Mouse (Mus musculus) midbrain, postnatal 0 days (tissue): ENCODE measurements around the gene Tnks1bp1. TPM values are rescaled to one million over a fixed set of nuclear protein-coding genes. Genes with fewer than 3 reads are reported as not detected.

Experiments
- ATAC-seq: fragments of 200-750 bp; cut with Nextera tagmentation; 2 replicates; pipeline ENCODE4 v1.8.0; 2017; ENCODE audit warnings: moderate number of reproducible peaks, mild to moderate bottlenecking, moderate TSS enrichment, moderate library complexity; ENCODE audit not compliant: low FRiP score
- DNase-seq: peaks from one replicate; pipeline ENCODE4 v3.0.0-alpha.2; 2015; ENCODE audit warnings: low spot score
- H3K27ac ChIP-seq: fragments of 300-500 bp; sonication (generic); 2 replicates; pipeline ENCODE4 v1.5.1; 2014; ENCODE audit warnings: low read depth, mild to moderate bottlenecking, low read length, mixed read lengths
- H3K27me3 ChIP-seq: fragments of 300-500 bp; sonication (generic); 2 replicates; pipeline ENCODE4 v1.6.1; 2014; ENCODE audit warnings: low read length, control low read depth, mixed read lengths; ENCODE audit not compliant: insufficient read depth
- H3K36me3 ChIP-seq: fragments of 300-500 bp; sonication (generic); 2 replicates; pipeline ENCODE4 v1.6.1; 2014; ENCODE audit warnings: low read length, control low read depth, mixed read lengths; ENCODE audit not compliant: insufficient read depth
- H3K4me1 ChIP-seq: fragments of 300-500 bp; sonication (generic); 2 replicates; pipeline ENCODE4 v1.6.1; 2014; ENCODE audit warnings: mild to moderate bottlenecking, control low read depth, antibody characterized with exemption, low read length, mixed read lengths; ENCODE audit not compliant: insufficient read depth
- H3K4me2 ChIP-seq: fragments of 300-500 bp; sonication (generic); 2 replicates; pipeline ENCODE4 v1.6.1; 2014; ENCODE audit warnings: low read depth, mild to moderate bottlenecking, low read length, mixed read lengths; ENCODE audit not compliant: poor library complexity, severe bottlenecking
- H3K4me3 ChIP-seq: fragments of 300-500 bp; sonication (generic); 2 replicates; pipeline ENCODE4 v1.5.1; 2014; ENCODE audit warnings: low read depth, mild to moderate bottlenecking, low read length, moderate library complexity
- H3K9ac ChIP-seq: fragments of 300-500 bp; sonication (generic); replicated peaks from 2 replicates; pipeline ENCODE4 v1.6.1; 2014; ENCODE audit warnings: mild to moderate bottlenecking, low read length, moderate library complexity, mixed read lengths; ENCODE audit not compliant: poor library complexity, severe bottlenecking
- H3K9me3 ChIP-seq: fragments of 300-500 bp; sonication (generic); 2 replicates; pipeline ENCODE4 v1.6.1; 2016; ENCODE audit warnings: low read length, control low read depth
- CTCF ChIP-seq: IDR thresholded peaks from 2 replicates; pipeline ENCODE4 v1.5.1; 2016; ENCODE audit warnings: antibody characterized with exemption, mild to moderate bottlenecking
- WGBS: fragments of 180-500 bp; shearing (Covaris S2); extraction: QIAGEN DNeasy Blood & Tissue Kit; methylation state at CpG from one replicate; pipeline ENCODE4 v1.1.7; 2014; 5-methylcytosine and 5-hydroxymethylcytosine counted together
- polyA plus RNA-seq: library from polyadenylated mRNA; unstranded; fragments of >200 nt; fragmentation: Nextera tagmentation; extraction: Ambion mirVana; gene quantifications from 2 replicates; pipeline ENCODE4 v1.2.1, GENCODE M21; 2015
- total RNA-seq: library from RNA; depleted of rRNA; stranded (reverse); fragments of >200 nt; gene quantifications from 2 replicates; pipeline ENCODE4 v1.2.3, GENCODE M21; 2014

The Tnks1bp1 gene
- total and polyA plus RNA-seq, 2 experiments from 2014 or later, result 18.0 to 102 TPM

DNA sequence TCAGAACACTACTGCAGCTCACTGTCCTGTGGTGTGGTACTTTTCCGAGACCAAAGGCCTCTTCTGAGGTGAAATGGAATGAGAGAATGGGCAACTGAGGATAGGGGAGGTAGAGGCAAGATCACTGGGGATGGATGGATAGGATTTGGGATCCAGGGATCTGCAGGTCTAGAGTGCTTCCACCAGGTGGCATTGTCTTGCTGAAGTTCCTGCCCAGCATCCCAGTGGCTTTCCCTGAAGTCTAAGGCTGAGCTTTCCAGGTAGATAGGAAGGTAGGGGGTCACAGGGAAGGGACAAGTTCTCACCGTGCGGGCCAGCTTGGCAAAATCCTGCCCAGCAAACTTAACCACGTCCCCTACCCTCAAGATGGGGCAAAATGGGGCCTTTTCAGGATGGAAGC is 25.8 kb upstream of the Tnks1bp1 start:
- TF ChIP-seq CTCF, result peak; percentile 69
- 39% methylated on average over 4 of the region's 4 CpGs for WGBS
- ATAC-seq (no peak), DNase-seq (peak; percentile 25)
- no peak overlapping the region for H3K4me2 ChIP-seq
- H3K9me3 ChIP-seq, result no peaks in the 10 kb centered on the region
- no peak overlapping the region for H3K4me3 ChIP-seq
- no peaks in the 10 kb centered on the region for H3K27me3 ChIP-seq
- H3K36me3 ChIP-seq, result no peaks in the 10 kb centered on the region
- H3K4me1 ChIP-seq, result no peaks in the 10 kb centered on the region
- H3K9ac ChIP-seq, result no peak overlapping the region
- no peak overlapping the region for H3K27ac ChIP-seq

DNA sequence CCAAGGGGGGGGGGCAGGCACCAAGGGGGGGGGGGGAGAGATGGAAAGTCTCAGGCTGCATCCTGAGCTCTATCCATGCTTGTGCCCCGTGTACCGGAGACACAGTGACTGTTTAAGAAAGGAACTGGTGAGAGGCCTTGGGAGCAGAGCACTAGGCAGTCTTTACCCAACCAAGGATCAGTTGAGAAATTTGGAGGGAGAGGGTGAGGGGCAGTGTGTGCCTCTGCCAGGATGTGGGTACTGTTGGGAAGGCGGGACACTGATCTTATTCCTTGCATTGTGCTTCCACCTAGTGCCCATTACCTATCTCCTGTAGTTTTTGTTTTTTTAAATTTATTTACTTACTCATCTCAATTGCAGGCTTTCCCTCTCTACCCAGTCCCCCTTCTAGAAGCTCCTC is 21.6 kb upstream of the Tnks1bp1 start:
- H3K27ac ChIP-seq, result no peak overlapping the region
- no peak overlapping the region for H3K4me3 ChIP-seq
- H3K36me3 ChIP-seq, result no peaks in the 10 kb centered on the region
- H3K4me1 ChIP-seq, result no peaks in the 10 kb centered on the region
- no peak for TF ChIP-seq CTCF
- H3K27me3 ChIP-seq, result no peaks in the 10 kb centered on the region
- H3K9me3 ChIP-seq, result no peaks in the 10 kb centered on the region
- DNase-seq, result no peak
- no peak for ATAC-seq
- no peak overlapping the region for H3K4me2 ChIP-seq
- no peak overlapping the region for H3K9ac ChIP-seq
- WGBS, result 80% methylated on average over 3 of the region's 3 CpGs

DNA sequence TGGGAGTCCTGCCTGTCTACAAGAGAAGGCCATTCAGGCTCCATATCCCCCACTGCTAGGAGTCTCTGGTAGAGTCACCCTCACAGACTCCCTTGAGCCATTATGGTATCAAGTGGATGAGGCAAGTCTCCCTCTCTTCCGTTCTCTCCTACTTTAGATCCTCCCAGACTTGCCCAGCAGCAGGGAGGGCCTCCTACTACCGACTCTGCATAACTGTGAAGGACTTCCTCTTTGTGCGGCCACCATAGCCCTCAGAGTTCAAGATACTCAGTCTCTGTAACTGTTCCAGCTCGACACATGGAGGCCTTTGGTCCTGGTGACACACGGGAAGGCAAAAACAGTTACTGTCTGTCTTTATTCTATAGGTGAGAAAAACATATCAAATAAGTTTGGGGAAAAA is 20.5 kb upstream of the Tnks1bp1 start:
- Histone ChIP-seq H3K4me1 (no peaks in the 10 kb centered on the region), H3K9ac (no peak overlapping the region), H3K9me3 (no peaks in the 10 kb centered on the region), H3K36me3 (no peaks in the 10 kb centered on the region), H3K4me3 (no peak overlapping the region), H3K27me3 (no peaks in the 10 kb centered on the region), H3K27ac (no peak overlapping the region), H3K4me2 (no peak overlapping the region)
- 79% methylated on average over 5 of the region's 5 CpGs for WGBS
- no peak for ATAC-seq
- no peak for TF ChIP-seq CTCF
- DNase-seq, result no peak

DNA sequence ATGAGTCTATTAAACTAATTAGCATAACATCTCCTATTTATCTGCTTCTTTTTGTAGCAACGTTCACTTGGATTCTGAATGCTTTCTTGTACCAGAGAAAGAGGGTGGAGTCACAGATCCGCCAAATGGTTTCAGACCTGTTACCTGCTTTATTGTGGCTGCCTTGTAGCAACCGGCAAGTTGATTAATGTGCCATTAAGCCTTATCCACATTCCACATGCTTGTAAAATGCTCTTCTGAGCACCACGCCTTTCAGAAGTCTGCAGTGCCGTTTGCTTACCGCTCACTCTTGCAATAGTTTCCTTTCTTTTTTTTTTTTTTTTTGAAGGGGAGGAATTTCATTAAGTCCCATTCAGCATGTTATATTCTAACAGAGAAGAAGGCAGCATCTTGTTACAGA is 17.9 kb upstream of the Tnks1bp1 start:
- H3K36me3 ChIP-seq, result no peaks in the 10 kb centered on the region
- DNase-seq (no peak), ATAC-seq (no peak)
- no peak for TF ChIP-seq CTCF
- no peak overlapping the region for H3K4me2 ChIP-seq
- H3K27me3 ChIP-seq, result no peaks in the 10 kb centered on the region
- no peak overlapping the region for H3K9ac ChIP-seq
- H3K9me3 ChIP-seq, result no peaks in the 10 kb centered on the region
- H3K4me3 ChIP-seq, result no peak overlapping the region
- H3K4me1 ChIP-seq, result no peaks in the 10 kb centered on the region
- WGBS, result 63% methylated on average over 6 of the region's 6 CpGs
- H3K27ac ChIP-seq, result no peak overlapping the region

DNA sequence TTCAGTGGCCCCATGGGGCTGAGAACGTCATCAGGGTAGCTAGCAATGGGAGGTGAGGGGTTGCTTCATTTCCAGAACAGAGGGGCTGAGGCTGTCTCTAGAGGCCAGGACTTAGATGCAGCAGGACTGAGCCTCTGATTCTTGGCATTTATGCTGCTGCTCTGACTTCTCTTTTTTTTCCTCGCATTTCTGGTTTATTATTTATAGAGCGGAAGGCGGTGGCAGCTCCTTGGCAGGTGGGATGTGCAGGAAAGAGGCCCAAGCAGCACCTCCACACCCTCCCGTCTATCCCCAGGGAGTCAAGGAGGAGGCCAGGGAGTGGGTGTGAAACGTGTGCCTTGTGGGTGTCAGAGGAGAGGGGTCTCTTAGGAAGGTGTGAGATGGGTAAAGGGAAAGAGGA is 16.8 kb upstream of the Tnks1bp1 start:
- Histone ChIP-seq H3K27me3 (no peaks in the 10 kb centered on the region), H3K4me3 (no peak overlapping the region), H3K27ac (no peak overlapping the region), H3K9ac (no peak overlapping the region), H3K4me2 (no peak overlapping the region), H3K9me3 (no peaks in the 10 kb centered on the region), H3K4me1 (no peaks in the 10 kb centered on the region), H3K36me3 (no peaks in the 10 kb centered on the region)
- WGBS, result 68% methylated on average over 6 of the region's 6 CpGs
- DNase-seq (no peak), ATAC-seq (no peak)
- TF ChIP-seq CTCF, result no peak

GRCm38 (mm10) chr2:85033121-85033520 is 14.7 kb upstream of the Tnks1bp1 start:
- TF ChIP-seq CTCF, result no peak
- H3K27ac ChIP-seq, result no peak overlapping the region
- DNase-seq, result no peak
- H3K9me3 ChIP-seq, result no peaks in the 10 kb centered on the region
- ATAC-seq, result no peak
- no peak overlapping the region for H3K4me3 ChIP-seq
- H3K27me3 ChIP-seq, result no peaks in the 10 kb centered on the region
- no peak overlapping the region for H3K9ac ChIP-seq
- no peaks in the 10 kb centered on the region for H3K36me3 ChIP-seq
- no peak overlapping the region for H3K4me2 ChIP-seq
- WGBS, result 85% methylated on average over 2 of the region's 2 CpGs
- H3K4me1 ChIP-seq, result peaks cover 2% of the 10 kb centered on the region; the same call in 1 of the 2 replicates
